Mouse (Mus musculus) left cerebral cortex, adult 9 months (tissue): Measurements from ENCODE around the gene Dus3l.

ENCODE experiments used
- DNase-seq, 2 experiments: peaks; one replicate each; pipeline ENCODE4 v3.0.0; 2022; ENCODE audit warnings: low spot score in 2 of 2

Gene Dus3l

DNA sequence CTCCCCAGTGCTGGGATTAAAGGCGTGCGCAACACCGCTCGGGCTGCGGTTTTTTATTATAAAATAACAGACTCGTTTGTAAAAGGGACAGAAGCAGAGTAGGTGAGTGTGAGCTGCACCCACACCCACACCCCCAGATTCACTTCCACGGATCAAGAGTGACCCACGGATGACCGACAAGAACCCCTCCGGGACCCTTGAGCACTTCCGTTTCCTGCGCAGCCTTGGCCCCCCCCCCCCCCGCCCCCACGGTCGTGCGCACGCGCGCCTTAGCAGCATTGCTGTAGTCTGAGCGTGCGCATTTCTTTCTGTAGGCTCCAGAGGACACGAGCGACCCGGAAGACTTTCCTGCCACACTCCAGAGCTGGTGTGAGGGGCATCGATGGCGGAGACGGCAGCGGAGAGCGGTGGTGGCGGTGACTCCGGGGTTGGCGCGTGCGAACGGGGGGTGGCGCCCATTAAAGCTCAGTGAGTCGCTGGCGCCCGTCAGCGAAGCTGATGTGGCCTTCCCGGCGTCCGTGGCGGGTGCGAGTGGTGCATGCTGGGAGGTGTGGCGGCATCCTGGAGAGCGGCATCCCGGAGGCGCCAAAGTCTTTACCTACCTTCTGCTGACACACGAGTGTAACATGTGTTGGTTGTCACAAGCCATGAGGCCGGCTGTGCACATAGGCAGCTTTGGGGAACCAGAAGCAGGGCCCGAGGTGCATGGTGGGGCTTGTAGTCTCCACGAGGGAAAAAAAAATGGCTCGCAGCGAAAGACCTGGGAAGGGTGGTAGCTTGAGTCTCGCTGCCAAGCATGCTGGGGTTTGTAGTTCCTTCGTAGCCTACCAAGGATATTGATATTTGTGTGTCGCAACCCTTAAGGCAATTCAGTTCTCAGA, at the start of gene Dus3l:
Gene Dus3l, plus strand, starts transcription at position 284 of the 881 bp plus-strand sequence.
- peak; percentile 83 to 91 for DNase-seq

DNA sequence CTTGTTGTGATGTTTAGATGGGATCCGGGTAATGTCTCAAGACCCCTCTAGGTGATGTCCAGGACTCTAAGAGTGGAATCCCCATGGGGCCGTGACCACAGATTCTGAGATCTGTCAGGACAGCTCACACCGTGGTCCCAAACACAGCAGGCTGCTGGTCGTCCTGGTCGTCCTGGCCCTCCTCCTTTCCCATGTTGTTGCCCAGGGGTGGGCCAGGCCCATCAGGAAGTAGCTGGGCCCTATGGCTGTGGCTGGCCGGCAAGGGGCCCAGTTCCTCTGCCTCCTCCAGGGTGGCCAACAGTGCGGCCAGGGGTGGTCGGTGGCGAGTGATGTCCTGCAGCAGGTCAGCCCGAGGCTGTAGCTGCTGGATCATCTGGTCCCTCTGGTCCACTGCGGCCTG, 49.2 kb upstream of the Dus3l start:
- no peak for DNase-seq

DNA sequence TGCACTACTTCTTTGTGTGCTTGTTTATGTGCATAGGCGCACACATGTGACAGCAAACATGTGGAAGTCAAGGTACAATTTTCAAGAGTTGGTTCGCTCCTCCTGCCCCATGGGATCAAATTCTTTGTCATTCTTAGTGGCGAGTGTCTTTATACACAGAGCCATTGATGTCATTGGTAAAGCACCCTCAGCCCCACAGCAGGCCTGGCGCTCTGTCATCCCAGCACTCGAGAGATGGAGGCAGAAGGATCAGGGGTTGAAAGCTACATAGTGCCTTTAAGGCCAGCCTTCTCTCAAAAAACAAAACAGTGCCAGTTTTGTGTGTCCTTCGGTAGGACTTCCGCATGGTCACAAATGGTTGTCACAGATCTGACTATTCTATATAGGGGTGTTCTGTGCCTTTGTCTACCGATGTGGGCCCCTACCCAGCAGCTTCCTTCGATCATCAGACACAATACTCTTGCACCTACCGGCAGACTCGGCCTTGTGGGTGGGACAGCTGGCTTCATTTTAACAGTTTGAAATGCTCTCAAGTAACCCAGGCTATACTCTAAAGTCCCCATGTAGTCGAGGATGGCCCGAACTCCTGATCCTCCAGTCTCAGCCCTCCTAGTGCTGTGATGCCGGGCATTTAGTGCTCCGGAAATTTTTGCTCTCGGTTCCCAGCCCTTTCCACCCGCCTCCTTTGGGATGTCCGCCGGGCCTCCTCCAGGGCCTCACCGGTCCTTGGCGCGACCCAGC, 48.5 kb upstream of the Dus3l start:
- peak in 1 of 2 experiments; percentile 26 for DNase-seq

DNA sequence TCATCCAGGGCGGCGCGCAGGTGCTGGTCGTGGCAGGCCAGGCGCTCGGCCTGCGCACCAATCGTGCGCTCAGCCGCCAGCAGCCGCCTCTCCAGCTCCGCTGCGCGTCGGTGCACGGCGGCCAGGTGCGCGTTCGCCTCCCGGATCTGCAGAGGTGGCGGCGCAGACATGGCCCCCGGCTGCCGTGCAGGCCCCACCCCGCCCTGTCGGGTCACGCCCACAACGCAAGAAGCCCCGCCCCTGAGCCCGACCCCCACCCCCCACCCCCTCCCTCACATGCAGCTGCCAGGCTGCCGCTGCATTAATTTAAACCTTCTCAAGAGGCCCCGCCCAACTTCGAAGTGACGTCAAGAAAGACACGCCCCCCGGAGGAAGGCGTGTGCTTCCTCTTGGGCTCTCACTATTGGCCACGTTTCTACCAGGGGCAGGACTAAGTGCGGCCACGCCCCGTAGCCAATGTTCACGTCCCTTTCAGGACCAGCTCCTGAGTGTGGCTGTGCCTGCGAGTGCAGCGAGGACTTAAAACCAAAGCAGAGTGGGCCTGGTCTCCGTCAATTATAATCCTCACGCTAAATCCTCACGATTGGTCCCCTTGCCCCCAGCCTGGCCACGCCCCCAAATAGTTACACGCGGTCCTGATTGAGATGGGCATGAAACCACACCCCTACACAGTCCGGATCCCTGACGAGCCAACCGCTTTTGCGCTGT, 47.7 kb upstream of the Dus3l start:
- DNase-seq: peak; percentile 98 to 99

DNA sequence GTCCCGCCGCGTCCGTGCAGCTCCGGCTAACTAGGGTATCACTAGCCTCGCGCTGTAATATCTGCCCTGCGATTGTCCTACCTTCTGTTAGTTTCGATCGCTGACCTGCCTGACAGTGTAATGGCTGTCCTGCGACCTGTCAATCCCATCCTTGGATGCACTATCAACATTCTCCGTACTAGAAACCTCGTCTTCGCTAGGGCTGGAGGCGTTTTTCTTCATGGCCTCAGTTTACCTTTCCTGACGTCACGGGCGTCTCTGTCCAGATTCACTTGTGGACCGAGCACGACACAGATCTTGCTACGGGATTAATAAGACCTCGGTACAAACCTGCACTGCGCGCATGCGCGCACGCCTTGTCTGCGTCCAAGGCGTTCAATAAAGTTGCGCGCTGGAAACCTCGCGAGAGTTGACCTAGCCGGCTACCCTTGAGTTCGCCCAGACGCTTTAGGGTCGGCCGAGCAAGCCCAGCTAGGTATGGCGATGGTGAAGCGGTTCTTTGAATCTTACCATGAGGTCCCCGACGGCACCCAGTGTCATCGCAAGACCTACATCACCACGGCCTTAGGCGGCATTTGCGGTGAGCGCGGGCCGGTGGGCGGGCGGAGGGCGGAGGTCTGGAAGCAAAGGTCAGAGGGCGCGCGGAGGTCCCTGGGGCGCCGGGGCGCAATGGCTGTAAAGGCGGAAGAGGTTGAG, 47.0 kb upstream of the Dus3l start, which contains the start of the genes Ndufa11 and Vmac:
Gene Ndufa11, plus strand, starts transcription at position 405 of the 696 bp plus-strand sequence.
Gene Vmac, minus strand, starts transcription at position 660 of the 696 bp plus-strand sequence.
- DNase-seq: peak; percentile 72 to 95

DNA sequence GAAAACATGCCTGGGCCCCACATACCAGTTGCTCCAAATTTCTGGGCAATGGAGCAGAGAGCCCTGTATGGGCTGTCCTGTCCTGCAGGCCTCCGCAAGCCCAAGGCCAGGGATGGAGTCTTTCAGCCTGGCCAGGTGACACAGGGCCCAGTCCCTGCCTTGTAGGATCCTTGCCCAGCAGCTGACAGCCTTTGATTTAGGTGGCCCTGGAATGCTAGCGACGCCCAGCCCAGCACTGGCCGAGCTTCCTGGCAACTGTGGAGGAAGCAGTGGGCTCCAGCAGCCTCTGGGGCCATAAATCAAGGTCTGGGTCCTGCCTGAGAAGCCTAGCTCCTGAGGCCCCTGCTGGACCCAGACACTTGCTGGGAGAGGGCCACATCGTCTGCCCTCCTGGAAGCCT, 42.1 kb upstream of the Dus3l start:
- no peak for DNase-seq

DNA sequence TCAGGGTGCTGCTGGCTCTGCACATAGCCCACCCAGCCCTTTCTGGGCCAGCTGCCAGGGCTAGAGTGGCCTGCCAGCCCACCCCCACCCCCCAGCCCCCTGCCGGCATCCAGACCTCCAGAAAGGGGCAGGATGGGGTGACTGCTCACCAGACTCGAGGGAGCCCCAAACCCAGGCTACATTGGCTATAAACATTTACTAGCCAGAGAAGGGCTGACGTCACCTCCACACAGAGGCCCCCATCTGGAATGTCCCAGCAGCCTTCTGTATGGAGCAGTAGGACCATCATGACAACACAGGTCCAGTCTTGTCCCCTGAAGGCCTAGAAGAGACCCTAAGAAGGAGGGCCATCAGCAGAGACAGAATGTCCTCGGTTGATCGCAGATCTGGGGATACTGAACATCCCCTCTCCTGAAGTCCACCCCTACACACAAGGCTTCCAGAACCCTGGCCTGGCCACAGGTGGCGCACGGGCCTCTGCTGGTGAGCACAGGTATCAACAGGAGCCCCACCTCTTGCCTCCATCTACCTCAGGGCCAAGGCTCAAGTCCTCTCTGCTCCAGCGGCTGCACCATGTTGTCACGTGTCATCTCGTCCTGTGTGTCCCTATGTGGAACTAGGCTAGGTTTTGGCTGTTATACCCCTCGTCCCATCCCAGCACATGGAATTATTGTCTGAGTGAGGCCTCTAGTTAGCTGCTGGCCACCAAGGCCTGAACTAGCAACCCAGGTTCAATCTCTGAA, 41.0 kb upstream of the Dus3l start:
- DNase-seq: no peak

DNA sequence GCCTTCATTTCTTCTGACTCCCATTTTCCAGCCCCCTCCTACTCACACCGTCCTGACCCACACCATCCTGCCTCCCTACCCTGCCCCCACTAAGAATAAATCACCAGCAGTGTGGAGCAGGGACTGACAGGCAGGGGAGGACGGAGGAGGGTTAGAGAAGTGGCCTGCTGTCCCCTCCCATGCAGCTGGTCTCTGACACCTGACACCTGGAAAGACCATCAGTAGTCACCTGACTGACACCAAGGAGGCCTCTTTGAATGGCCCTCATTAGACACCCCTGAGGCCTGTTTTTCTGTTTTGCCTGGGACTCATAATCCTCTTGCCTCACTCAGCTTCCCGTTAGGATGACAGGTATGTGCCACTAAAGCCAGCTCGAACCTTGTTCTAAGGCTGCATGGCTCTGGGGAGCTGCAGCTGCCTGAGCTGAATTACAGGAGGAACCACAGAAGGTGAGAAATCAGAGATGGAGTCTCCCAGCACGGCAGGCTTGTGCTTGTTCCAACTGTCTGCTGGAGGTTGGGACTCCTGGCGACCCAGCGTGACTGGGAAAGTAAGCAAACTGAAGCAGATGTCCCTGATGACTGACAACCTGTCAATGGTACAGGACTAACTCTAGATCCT, 37.4 kb upstream of the Dus3l start:
- no peak for DNase-seq

DNA sequence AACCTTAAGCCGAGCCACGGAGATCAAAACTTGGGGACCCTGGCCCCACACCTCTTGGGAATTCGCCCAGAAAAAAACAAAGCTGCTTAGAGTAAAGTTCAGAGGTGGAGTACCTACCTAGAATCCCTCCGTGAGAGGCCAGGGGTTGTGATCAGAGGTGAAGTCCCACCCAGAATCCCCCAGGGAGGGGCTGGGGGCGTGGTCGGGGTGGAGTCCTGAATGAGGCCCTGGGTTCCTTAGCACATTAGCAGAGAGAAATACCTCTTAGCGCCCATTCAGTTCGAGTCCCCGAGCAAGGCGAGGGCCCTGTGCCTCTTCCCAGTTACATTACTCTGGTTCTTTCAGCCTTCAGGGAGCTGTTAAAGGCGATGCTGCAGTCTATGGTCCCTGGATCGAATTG, 36.9 kb upstream of the Dus3l start:
- DNase-seq: no peak

DNA sequence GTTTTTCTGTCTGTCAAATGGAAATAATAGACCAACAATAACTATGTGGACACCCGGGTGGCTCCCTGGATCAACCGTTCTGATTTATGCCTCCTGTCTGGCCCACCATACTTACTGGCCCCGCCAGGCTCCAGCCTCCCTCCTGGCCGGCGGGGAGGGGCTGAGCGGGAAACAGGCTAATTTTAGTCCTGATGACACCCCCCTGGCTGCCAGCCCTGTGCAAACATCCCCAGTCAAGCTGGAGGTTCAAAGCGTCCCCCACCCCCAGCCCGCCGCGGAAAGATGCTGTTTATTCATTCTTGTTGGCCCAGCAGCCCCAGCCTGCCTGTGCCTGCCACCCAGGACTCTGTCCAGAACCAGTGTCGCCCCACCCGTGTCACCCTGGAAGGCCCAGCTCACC, 36.4 kb upstream of the Dus3l start:
- DNase-seq: no peak

DNA sequence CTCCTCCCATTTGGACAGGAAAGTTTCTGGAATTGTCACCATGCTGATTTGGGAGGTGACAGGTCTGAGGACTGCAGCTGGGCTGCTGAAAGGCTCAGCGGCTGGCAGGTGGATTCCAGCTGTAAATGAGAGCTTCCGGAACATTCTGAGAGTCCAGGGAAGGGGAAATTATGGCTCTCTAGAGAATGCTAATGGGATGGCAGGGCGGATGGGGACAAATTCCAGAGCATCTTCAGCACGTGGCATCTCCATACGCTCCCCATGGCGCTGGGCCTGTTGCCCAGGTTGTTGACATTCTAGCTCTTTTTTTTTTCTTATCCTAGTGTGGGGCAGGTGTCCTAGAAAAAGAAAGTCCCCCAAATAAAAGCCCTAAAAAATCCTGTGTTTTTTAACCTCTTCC, 35.4 kb upstream of the Dus3l start:
- no peak for DNase-seq

DNA sequence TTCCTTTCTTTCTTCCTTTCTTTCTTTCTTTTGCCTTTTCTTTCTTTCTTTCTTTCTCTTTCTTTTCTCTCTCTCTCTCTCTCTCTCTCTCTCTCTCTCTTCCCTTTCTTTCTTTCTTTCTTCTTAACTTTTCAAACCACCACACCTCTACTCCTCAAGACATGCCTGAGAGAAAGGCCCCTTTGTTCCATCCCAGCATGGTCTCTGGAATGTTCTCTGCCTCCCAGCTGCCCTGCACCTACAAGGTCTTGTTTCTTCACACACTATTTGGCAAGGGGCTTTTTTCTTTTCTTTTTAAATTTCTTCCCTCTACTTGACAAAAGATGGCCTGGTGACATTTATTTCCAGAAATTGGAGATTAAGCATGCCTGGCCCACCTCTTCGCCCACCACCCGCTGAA, 34.9 kb upstream of the Dus3l start:
- no peak for DNase-seq

DNA sequence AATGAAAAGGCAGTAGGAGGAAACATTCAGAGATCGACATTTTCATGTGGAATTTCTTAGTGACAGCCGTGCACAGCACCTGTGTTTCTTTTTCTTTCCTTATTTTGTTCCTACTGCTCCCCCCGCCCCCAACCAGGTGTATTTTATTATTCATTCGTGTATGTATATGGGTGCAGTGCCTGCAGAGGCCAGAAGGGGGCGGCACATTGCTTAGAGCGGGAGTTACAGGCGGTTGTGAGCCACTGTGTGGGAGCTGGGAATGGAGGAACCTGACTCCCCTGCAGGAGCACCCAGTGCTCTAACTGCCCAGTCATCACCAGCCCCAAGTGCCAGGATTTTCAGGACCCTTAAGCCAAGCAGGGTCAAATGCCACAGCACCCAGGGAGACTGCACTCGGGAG, 28.0 kb upstream of the Dus3l start:
- no peak for DNase-seq

DNA sequence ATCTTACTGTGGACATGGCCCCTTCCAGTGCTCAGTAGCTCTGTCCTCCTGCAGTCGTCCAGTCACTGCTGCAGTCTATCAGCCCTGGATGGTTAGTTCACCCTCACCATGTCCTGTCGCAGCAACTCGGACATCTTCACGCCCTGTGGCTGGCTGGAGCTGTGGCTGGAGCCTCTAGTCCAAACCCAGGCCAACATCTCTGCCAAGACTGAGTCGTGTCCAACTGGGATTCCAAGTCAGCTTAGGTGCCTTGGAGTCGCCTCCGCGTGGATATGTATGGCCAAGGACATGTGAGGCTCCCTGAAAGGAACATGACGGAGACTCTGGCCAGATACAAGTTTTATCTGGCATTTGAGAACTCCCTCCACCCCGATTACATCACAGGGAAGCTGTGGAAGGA, 26.3 kb upstream of the Dus3l start:
- DNase-seq: no peak

DNA sequence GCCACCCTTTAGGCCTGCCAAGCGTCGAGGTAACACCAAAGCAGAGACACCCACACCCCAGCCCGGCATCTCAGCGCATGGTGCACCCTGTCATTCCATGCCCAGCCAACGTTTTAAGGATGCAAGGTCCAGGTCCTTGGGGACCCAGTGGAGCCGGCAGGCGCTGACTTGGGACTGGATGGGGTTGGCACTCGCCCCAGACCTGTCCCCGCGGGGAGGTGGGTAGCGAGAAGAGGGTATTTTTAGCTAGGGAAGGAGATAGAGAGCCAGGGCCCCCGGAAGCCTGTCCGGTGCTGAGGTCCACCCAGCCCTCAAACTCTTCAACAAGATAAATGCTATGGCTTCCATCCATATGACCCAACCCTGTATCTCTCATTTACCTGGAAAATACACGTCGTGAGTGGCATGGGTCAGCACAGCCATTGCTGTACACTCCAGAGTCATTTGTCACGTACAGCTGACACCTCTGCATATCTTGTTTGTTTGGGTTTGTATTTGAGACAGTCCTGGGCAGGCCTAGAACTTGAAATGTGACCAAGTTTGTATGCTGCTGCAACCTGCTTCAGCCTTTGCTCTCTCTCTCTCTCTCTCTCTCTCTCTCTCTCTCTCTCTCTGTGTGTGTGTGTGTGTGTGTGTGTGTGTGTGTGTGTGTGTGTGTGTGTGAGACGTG, 24.3 kb upstream of the Dus3l start:
- no peak for DNase-seq

DNA sequence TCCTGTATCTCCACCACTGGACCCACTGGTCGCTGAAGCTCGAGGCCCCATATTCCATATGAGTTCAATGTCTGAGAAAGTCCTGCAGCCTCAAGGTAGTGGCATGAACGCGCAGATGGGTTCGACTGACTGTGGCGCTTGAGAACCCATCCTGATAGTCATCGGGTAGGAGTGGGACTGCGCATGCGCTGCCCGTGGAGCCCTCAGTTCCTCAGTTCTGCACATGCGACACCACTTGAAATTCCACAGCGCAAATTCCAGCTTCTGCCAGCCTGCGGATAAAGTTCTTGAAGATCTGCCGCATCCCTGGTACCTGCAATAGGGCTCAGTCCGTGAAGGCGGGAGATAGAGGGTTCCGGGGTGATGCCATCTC, 23.8 kb upstream of the Dus3l start:
- no peak for DNase-seq

DNA sequence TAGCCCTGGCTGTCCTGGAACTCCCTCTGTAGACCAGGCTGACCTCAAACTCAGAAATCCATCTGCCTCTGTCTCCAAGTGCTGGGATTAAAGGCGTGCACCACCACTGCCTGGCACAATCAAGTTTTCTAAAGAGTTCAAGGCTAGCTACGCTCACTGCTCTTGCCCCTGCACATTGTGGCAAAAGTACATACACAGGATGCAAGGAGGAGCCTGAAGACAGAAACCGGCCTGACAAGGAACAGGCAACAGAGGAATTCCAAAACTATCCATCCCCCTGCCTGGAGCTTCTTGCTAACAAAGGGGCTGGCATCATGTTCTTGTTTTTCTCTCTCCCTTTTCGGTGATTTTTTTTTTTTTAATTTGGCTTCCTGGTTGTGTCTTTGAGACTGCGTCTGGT, 20.4 kb upstream of the Dus3l start:
- DNase-seq: no peak

DNA sequence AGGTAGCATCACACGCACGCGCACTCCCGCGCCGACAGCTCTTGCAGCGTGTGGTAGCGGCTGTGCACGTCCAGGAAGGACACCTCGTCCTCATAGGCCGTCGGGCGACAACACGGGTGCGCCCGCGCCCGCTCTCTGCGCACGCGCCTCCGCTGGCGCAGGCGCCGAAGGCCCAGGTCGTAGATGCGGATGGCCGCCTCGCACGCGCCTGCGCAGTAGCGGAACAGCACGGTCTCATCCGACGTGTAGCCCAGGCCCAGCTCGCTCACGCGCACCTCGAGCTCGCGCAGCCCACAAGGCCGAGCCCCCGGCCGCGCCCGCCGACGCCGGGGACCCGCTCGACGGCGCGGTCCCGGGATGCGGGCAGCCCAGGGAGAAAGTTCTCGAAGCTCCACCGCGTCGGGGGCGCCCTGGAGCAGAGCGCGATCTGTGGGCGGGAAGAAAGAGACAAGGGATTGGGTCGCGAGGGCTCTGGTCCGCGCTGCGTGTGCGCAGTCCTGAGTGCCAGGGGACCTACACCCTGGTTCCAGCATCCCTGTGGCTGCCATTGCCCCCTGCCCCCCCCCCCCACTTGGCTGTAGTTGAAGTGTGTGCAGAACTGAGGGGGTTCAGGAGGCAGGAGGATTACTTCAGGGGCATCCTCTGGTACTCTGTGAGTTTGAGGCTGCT, 13.0 kb upstream of the Dus3l start:
- no peak for DNase-seq

DNA sequence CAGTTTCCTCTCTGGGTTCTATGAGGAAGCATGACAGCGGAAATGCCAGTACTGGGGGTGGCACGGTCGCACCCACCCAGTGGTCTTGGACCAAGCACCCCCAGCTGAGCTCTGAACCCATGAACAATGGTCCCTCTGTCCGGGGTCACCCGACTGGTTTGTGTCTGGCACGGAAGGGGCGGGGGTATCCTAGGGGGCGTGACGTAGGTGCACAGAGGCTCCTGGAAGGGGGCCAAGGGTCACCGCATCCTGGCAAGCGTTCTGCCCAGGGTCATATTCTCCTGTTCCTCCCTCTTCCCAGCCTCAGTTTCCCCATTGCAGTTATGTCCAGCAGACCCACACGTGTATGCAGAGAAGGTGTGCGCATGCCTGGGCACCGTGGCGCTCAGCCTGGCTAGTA, 11.1 kb upstream of the Dus3l start:
- DNase-seq: no peak
